Mouse (Mus musculus) heart, postnatal 14 days (tissue): ENCODE results near the gene 1700008O03Rik. TPM values are rescaled to one million over a fixed set of nuclear protein-coding genes. Genes with fewer than 3 reads are reported as not detected.

ENCODE experiments used
- DNase-seq, 2 experiments: peaks; one replicate each; pipeline ENCODE4 v3.0.0; 2021 to 2022
- intact Hi-C: fragments of 180-260 bp; cut with DNase I; formaldehyde crosslinking; loops from one replicate; pipeline ENCODE4 v1.15.1; 2025
- total RNA-seq, 2 experiments: library from RNA; stranded (reverse); gene quantifications; 2 replicates each; pipeline ENCODE4 v1.2.3; 2021

1700008O03Rik gene
- total RNA-seq, 2 experiments from 2014 or later = 0.24 TPM; not detected in 1

- DNase-seq = no peak
- intact Hi-C loops = no loop called here
These were observed 73.8 kb downstream of the 1700008O03Rik start for GRCm38 (mm10) chr7:44311713-44312304.

DNA sequence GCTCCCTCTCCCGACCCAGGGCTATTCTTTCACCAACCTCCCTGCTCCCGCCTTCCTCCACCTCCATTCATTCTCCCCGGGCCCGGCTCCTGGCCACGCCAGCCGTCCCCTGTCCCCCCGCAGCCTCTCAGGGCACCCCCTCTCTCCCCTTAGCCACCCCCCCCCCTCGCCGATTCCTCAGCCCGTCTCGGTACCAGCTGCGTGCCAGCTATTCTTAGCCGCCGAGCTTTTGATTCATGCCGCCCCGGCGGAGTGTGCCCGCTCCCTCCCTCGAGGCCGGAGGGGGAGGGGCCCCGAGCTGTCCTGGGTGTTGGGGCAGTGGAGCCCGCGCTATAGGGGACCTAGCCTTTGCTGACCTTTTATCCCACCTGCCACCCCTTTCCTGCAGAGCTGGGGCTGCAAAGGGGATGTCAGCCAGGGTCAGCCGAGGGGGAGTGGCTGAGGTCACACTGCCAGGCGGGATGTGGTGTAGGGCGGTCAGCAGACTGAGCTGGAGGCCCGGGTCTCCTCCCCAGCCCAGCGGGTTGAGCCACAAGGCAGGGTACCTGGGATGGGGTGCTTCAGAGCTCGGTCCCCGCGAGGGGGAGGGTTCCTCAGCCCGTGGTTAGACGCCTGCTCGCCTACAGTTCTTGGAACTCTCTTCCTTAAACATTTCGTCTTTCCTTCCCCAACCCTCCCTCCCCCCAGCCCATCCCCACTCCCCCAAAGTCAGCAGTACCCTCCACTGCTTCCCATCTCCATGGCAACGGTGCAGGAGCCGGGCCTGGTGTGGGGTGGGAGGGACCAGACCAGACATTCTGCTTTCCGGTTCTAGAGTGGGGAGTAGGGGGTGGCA is 74.5 kb downstream of the 1700008O03Rik start:
- intact Hi-C loops = no loop called here
- DNase-seq = peak; percentile 23 to 24

DNA sequence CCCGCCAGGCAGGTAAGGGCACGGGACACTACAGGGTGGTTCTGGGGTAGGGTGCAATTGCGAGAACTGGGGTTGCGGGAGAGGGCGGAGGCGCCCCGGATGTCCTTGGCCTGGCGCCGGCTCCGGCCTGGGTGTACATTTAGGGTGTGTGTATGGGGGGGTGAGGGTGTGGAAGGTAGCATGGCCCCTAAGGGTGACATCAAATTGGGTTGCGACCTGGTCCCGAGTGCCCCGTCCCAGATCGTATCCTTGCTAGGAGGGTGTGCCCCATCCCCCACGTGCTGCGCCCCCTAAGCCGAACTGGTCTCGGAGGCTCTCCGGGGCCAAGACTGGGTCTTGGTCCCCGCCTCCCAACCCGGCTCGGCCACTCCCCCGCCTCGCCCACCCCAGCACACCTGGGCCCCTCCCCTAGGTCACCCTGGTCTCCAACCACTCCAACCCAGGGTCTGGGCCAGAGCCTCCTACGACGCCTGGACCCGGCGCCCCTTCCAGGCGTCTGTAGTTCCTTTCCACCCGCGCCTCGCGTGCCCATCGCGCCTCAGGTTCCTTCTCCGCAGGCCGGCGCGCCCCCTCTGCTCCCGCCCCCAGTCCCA is 75.2 kb downstream of the 1700008O03Rik start:
- intact Hi-C loops = no loop called here
- no peak for DNase-seq

Other genes with a start within 250 kb of the 1700008O03Rik start
- not detected for gene Klk1b16, start 249.1 kb downstream of the 1700008O03Rik start, total RNA-seq
- gene Klk1b24, start 197.6 kb downstream of the 1700008O03Rik start, total RNA-seq = not detected
- not detected for gene Klk1b3, start 187.6 kb downstream of the 1700008O03Rik start, total RNA-seq
- gene Klk1b4, start 178.4 kb downstream of the 1700008O03Rik start, total RNA-seq = not detected
- gene Klk1b5, start 169.9 kb downstream of the 1700008O03Rik start, total RNA-seq = not detected
- gene Klk1, start 160.5 kb downstream of the 1700008O03Rik start, total RNA-seq = under 1 TPM in 1 of 2 experiments, not detected in 1; 0.32 TPM
- gene Gm36864, start 149.6 kb downstream of the 1700008O03Rik start, total RNA-seq = not detected
- under 1 TPM; 0.29 to 0.56 TPM for gene 1700028J19Rik, start 139.1 kb downstream of the 1700008O03Rik start, total RNA-seq
- gene 2410002F23Rik, start 139.1 kb downstream of the 1700008O03Rik start, total RNA-seq = 10 to 100 TPM; 18.2 to 18.8 TPM
- not detected for gene Acp4, start 128.4 kb downstream of the 1700008O03Rik start, total RNA-seq
- gene Gm15517, start 124.4 kb downstream of the 1700008O03Rik start, total RNA-seq = not detected
- gene Clec11a, start 78.9 kb downstream of the 1700008O03Rik start, total RNA-seq = under 1 TPM; 0.84 to 0.88 TPM
- gene Shank1, start 75.6 kb downstream of the 1700008O03Rik start, total RNA-seq = 1 to 10 TPM; 1.0 to 1.4 TPM
- gene Syt3, start 1.7 kb downstream of the 1700008O03Rik start, total RNA-seq = 1 to 10 TPM; 1.5 to 2.2 TPM
- 10 to 100 TPM; 18.7 to 19.7 TPM for gene Lrrc4b, start 43.2 kb upstream of the 1700008O03Rik start, total RNA-seq
- 1 to 10 TPM in 1 of 2 experiments, under 1 TPM in 1; 1.00 to 1.1 TPM for gene Aspdh, start 79.6 kb upstream of the 1700008O03Rik start, total RNA-seq
- gene Josd2, start 82.2 kb upstream of the 1700008O03Rik start, total RNA-seq = 100 to 1,000 TPM; 105 to 111 TPM
- gene Emc10, start 110.7 kb upstream of the 1700008O03Rik start, total RNA-seq = 10 to 100 TPM; 95.4 to 98.8 TPM
- gene Fam71e1, start 110.8 kb upstream of the 1700008O03Rik start, total RNA-seq = 1 to 10 TPM; 5.3 to 6.5 TPM
- 10 to 100 TPM; 10.5 to 16.8 TPM for gene Mybpc2, start 138.8 kb upstream of the 1700008O03Rik start, total RNA-seq
- 1 to 10 TPM in 1 of 2 experiments, under 1 TPM in 1; 0.65 to 1.1 TPM for gene Spib, start 146.3 kb upstream of the 1700008O03Rik start, total RNA-seq
- gene Pold1, start 163.0 kb upstream of the 1700008O03Rik start, total RNA-seq = 10 to 100 TPM; 14.5 to 16.0 TPM
- gene Nr1h2, start 168.1 kb upstream of the 1700008O03Rik start, total RNA-seq = 10 to 100 TPM; 49.1 to 53.5 TPM
- under 1 TPM; 0.46 to 0.60 TPM for gene Napsa, start 186.6 kb upstream of the 1700008O03Rik start, total RNA-seq
- 1 to 10 TPM; 1.3 to 1.5 TPM for gene Kcnc3, start 204.8 kb upstream of the 1700008O03Rik start, total RNA-seq